Mouse (Mus musculus) ES-Bruce4 (cell line): ENCODE data around the gene Grip1.

Experiments used
- CTCF ChIP-seq: IDR thresholded peaks from one replicate; pipeline ENCODE4 v1.8.1; 2011; ENCODE audit warnings: low read depth, low read length
- EP300 ChIP-seq: IDR thresholded peaks from 2 replicates; pipeline ENCODE4 v1.6.1; 2011; ENCODE audit warnings: low read depth, low read length; ENCODE audit not compliant: insufficient read depth
- POLR2A ChIP-seq: IDR thresholded peaks from one replicate; pipeline ENCODE4 v1.8.1; 2011; ENCODE audit warnings: low read length; ENCODE audit not compliant: insufficient read depth

- no peak for TF ChIP-seq POLR2A
- TF ChIP-seq CTCF: no peak
- no peak for TF ChIP-seq EP300
Measured at GRCm38 (mm10) chr10:119824521-119824920, 370.9 kb downstream of the Grip1 start.
